Mouse (Mus musculus) urinary bladder, adult 2 months (tissue): ENCODE measurements around the gene Rasgrp1. TPM values are rescaled to one million over a fixed set of nuclear protein-coding genes. Genes with fewer than 3 reads are reported as not detected.

ENCODE experiments used
- DNase-seq: peaks from one replicate; pipeline ENCODE4 v3.0.0; 2022; ENCODE audit warnings: low spot score
- polyA plus RNA-seq: library from polyadenylated mRNA; depleted of rRNA; stranded (reverse); fragments of >200 nt; gene quantifications from 2 replicates; pipeline ENCODE4 v1.2.3, GENCODE M21; 2012; rRNA removed

Rasgrp1 gene
- polyA plus RNA-seq: 1.2 and 1.3 TPM in 2 replicates

GRCm38 (mm10) chr2:117342547-117343239 lies at the start of gene Rasgrp1:
Rasgrp1 (minus strand) TSS chr2:117343001.
- DNase-seq: peak; percentile 36

GRCm38 (mm10) chr2:117389925-117390892 lies 47.4 kb upstream of the Rasgrp1 start:
- no peak for DNase-seq

- no peak for DNase-seq
These were observed 46.7 kb upstream of the Rasgrp1 start for GRCm38 (mm10) chr2:117389460-117389859.

GRCm38 (mm10) chr2:117388121-117388520 lies 45.3 kb upstream of the Rasgrp1 start:
- no peak for DNase-seq

GRCm38 (mm10) chr2:117386981-117387705 lies 44.3 kb upstream of the Rasgrp1 start:
- DNase-seq: no peak

- no peak for DNase-seq
These were observed 43.3 kb upstream of the Rasgrp1 start for GRCm38 (mm10) chr2:117386036-117386590.

- DNase-seq: no peak
These were observed 38.5 kb upstream of the Rasgrp1 start for GRCm38 (mm10) chr2:117381314-117381713.

- DNase-seq: no peak
These were observed 31.6 kb upstream of the Rasgrp1 start for GRCm38 (mm10) chr2:117374293-117374830.

GRCm38 (mm10) chr2:117371706-117372105 lies 28.9 kb upstream of the Rasgrp1 start:
- DNase-seq: no peak

- DNase-seq: no peak
These were observed 23.7 kb upstream of the Rasgrp1 start for GRCm38 (mm10) chr2:117366478-117366877.

- DNase-seq: no peak
These were observed 21.3 kb upstream of the Rasgrp1 start for GRCm38 (mm10) chr2:117364056-117364455.

- DNase-seq: no peak
These were observed 15.1 kb upstream of the Rasgrp1 start for GRCm38 (mm10) chr2:117357939-117358338.

GRCm38 (mm10) chr2:117352305-117353123 lies 9.7 kb upstream of the Rasgrp1 start:
- DNase-seq: no peak

GRCm38 (mm10) chr2:117350138-117350537 lies 7.3 kb upstream of the Rasgrp1 start:
- no peak for DNase-seq

GRCm38 (mm10) chr2:117343240-117343624 lies 431 bp upstream of the Rasgrp1 start:
- no peak for DNase-seq

GRCm38 (mm10) chr2:117342090-117342546 lies 683 bp downstream of the Rasgrp1 start:
- DNase-seq: peak; percentile 52

- no peak for DNase-seq
These were observed 4.3 kb downstream of the Rasgrp1 start for GRCm38 (mm10) chr2:117338501-117338900.

GRCm38 (mm10) chr2:117337902-117338301 lies 4.9 kb downstream of the Rasgrp1 start:
- DNase-seq: no peak

GRCm38 (mm10) chr2:117336946-117337665 lies 5.7 kb downstream of the Rasgrp1 start:
- DNase-seq: no peak
